Mouse (Mus musculus) cerebellum, postnatal 36 days (tissue): ENCODE data around the gene Glipr2.
A peak's percentile ranks its signal among the peaks of the same experiment; 100 is the strongest.

Experiments
- DNase-seq, 2 experiments: peaks; one replicate each; pipeline ENCODE4 v3.0.0; 2021 to 2022; ENCODE audit warnings: mixed read lengths in 2 of 2

Glipr2 gene

GRCm38 (mm10) chr4:43957292-43957845, at the start of gene Glipr2:
Gene Glipr2, plus strand, starts transcription at chr4:43957401.
- peak in 1 of 2 experiments; percentile 41 for DNase-seq

- DNase-seq: no peak
Measured at GRCm38 (mm10) chr4:43918221-43918620, 39.0 kb upstream of the Glipr2 start.

- DNase-seq: no peak
Measured at GRCm38 (mm10) chr4:43920602-43921001, 36.6 kb upstream of the Glipr2 start.

GRCm38 (mm10) chr4:43925125-43925524, 32.1 kb upstream of the Glipr2 start:
- DNase-seq: no peak

GRCm38 (mm10) chr4:43925779-43926178, 31.4 kb upstream of the Glipr2 start:
- DNase-seq: peak; percentile 80 to 82

- DNase-seq: no peak
Measured at GRCm38 (mm10) chr4:43927826-43928225, 29.4 kb upstream of the Glipr2 start.

GRCm38 (mm10) chr4:43931877-43932276, 25.3 kb upstream of the Glipr2 start:
- DNase-seq: no peak

- no peak for DNase-seq
Measured at GRCm38 (mm10) chr4:43936186-43936585, 21.0 kb upstream of the Glipr2 start.

- no peak for DNase-seq
Measured at GRCm38 (mm10) chr4:43936749-43937674, 20.2 kb upstream of the Glipr2 start.

GRCm38 (mm10) chr4:43941315-43941714, 15.9 kb upstream of the Glipr2 start:
- DNase-seq: no peak

- DNase-seq: no peak
Measured at GRCm38 (mm10) chr4:43942421-43942820, 14.8 kb upstream of the Glipr2 start.

GRCm38 (mm10) chr4:43947571-43947970, 9.6 kb upstream of the Glipr2 start:
- DNase-seq: no peak

- DNase-seq: no peak
Measured at GRCm38 (mm10) chr4:43957846-43958461, 753 bp downstream of the Glipr2 start.

- no peak for DNase-seq
Measured at GRCm38 (mm10) chr4:43959523-43960179, 2.5 kb downstream of the Glipr2 start.

- DNase-seq: no peak
Measured at GRCm38 (mm10) chr4:43960207-43960606, 3.0 kb downstream of the Glipr2 start.

GRCm38 (mm10) chr4:43964326-43964833, 7.2 kb downstream of the Glipr2 start:
- no peak for DNase-seq

- DNase-seq: no peak
Measured at GRCm38 (mm10) chr4:43964951-43965684, 7.9 kb downstream of the Glipr2 start.

- DNase-seq: no peak
Measured at GRCm38 (mm10) chr4:43965856-43966535, 8.8 kb downstream of the Glipr2 start.

- DNase-seq: peak; percentile 51 to 53
Measured at GRCm38 (mm10) chr4:43968650-43969049, 11.4 kb downstream of the Glipr2 start.

- DNase-seq: no peak
Measured at GRCm38 (mm10) chr4:43969373-43969772, 12.2 kb downstream of the Glipr2 start.
